Mouse (Mus musculus) heart, adult 8-10 months (tissue): ENCODE measurements around the gene Tbc1d24. TPM values are rescaled to one million over a fixed set of nuclear protein-coding genes. Genes with fewer than 3 reads are reported as not detected.

Experiments
- DNase-seq: peaks from one replicate; pipeline ENCODE4 v3.0.0; 2022; ENCODE audit warnings: low spot score
- total RNA-seq, 4 experiments: library from RNA; stranded (reverse); gene quantifications; 2 replicates each; pipeline ENCODE4 v1.2.4; 2022

Tbc1d24 gene
- total RNA-seq = 10 to 100 TPM; 11.5 to 14.5 (median 12.6) TPM

DNA sequence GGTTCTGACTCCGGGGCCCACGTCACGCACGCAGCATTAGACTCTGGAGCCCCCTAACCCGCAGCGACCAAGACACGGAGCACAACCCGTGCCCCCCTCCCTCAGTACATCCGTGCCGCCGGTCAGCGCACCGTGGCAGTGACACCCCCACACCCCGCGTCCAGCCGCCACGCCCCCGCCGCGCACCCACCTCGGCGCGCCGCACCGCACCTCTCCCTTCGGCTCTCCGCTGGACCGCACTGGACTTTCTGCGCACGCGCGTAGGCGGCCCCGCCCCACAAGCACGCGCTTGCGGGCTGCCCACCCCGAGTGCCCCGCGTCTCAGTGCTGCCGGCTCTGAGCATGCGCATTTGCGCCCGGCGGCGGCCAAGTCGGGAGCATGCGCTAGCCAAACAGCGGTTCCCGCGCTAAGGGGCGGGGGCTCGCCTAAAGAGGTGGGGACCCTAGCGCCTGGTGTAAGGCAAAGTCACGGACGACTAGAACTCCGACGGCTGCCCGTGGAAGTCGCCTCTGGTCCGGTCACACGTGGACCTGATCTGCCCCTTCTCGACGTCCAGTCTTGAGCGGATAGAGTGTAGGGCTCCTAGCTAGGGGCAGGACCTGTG, at the start of gene Tbc1d24:
TSS of gene Tbc1d24 (minus strand) at position 279 of the 605 bp plus-strand sequence.
- DNase-seq = peak; percentile 89

DNA sequence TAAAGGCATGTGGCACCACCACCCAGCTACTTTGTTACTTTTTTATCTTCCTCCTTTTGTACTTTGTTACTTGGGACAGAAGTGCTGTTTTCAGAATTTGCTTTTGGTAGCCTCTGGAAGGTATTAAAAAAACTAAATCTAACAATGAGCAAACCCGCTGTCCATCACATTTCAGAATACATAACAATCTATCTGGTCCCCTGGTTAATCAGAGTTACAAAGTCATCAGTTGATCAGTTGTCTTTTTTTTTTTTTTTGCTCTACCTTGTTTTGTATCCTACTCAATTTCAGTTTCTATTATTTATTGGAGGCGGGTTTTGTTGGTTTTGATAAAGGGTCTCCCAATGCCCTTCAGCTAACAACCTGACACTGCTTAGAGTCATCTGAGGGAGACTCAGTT, 47.0 kb upstream of the Tbc1d24 start:
- no peak for DNase-seq

- peak; percentile 98 for DNase-seq
Observed at GRCm38 (mm10) chr17:24251320-24252069, 46.1 kb upstream of the Tbc1d24 start, which contains the start of gene Ccnf. Ccnf (minus strand) TSS chr17:24251484.

DNA sequence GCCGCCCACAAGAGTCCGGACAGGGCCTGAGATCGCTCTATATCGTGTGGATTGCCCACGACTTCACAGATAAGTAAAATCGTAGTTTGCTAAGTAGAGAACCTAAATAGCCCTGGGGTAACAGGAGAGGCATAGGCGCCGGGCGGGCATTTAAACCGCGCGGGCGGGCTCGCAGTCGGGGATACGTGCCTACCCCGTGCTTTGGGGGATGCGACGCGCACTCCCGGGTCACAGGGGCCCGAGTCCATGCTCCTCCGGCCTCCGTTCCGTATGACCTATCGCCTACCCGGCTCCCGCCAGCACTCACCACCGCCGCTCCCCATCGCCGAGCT, 45.6 kb upstream of the Tbc1d24 start:
- DNase-seq = no peak

- DNase-seq = no peak
Observed at GRCm38 (mm10) chr17:24248641-24249040, 43.3 kb upstream of the Tbc1d24 start.

GRCm38 (mm10) chr17:24244061-24244460, 38.7 kb upstream of the Tbc1d24 start:
- no peak for DNase-seq

- no peak for DNase-seq
Observed at GRCm38 (mm10) chr17:24243311-24243969, 38.1 kb upstream of the Tbc1d24 start.

DNA sequence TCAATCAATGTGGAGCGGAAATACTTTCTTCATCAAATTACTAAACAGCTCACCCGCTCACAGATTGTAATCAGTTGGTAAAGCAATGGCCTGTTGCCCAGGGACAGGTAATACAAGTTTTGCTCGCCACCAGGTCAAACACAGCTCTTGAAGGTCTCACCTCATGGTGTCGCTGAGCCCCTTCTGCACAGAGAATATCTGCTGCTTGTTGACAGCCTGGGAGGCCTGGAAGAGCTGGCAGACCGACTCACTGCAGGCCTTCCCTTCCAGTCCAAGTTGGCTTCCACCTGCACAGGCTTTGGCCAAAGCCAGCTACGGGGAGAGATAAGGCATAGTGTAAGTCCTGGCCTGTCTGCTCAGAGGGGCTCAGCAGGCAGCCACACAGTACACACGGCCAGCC, 31.6 kb upstream of the Tbc1d24 start:
- DNase-seq = peak; percentile 23

GRCm38 (mm10) chr17:24236479-24236878, 31.1 kb upstream of the Tbc1d24 start:
- DNase-seq = no peak

DNA sequence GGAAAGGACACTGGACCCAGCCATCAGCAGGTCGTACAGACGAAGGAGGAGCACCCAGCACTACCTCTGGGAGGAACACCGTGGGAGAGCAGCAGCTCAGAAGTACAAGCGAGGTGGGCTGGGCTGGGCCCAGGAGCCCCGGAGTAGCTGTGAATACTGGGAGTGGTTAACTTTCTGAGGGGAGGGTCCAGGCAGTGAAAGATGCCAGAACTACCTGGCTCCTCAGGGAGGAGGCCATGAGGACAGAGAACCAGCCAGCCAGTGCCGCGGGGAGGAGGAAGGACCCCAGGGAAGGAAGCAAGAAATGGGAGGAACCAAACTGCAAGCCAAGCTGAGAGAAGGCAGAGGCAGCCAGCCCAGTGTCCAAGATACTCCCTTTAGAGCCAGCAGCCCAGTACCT, 22.6 kb upstream of the Tbc1d24 start:
- DNase-seq = no peak

- no peak for DNase-seq
Observed at GRCm38 (mm10) chr17:24226721-24227120, 21.4 kb upstream of the Tbc1d24 start.

GRCm38 (mm10) chr17:24225851-24226250, 20.5 kb upstream of the Tbc1d24 start:
- DNase-seq = no peak

DNA sequence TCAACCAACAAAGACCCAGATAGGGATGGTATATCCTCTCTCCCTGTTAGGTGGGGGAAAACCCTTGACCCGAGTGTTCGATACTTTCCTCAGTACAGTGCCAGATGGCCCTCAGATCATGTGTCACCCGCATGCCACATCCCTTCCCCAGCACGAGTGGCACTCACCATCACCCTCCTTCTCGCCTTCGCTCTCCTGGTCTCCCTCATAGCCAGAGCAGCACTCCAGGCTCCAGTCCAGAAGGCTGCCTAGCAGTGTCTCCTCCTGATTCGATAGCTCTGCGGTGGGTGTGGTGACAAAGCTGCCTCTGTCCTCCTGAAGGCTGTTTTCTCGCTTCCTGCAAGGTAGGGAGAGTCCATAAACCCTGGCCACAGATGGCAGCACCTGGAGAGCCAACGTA, 19.4 kb upstream of the Tbc1d24 start:
- DNase-seq = no peak

- DNase-seq = no peak
Observed at GRCm38 (mm10) chr17:24223513-24223912, 18.2 kb upstream of the Tbc1d24 start.

DNA sequence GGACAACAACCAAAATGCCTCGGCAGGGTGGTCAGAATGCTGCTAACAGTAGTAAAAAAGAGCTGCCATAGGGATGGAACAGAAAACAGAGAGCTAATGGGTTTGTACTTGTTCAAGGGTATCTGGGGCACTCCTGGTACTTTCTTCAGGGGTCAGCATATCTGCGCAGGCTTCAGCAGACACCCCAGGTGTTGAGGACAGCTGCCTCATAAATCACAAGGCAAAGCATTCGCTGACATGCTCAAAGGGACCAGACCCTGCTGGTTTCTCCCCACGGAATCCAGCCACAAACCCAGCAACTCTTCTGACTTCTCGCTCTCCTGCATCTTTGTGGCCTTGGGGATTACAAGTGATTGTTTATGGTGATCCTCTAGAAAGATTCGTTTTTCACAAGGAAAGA, 17.3 kb upstream of the Tbc1d24 start:
- DNase-seq = no peak

- DNase-seq = peak; percentile 96
Observed at GRCm38 (mm10) chr17:24220435-24221411, 15.4 kb upstream of the Tbc1d24 start, which contains the start of gene Tedc2. Tedc2 (minus strand) TSS chr17:24220851.

GRCm38 (mm10) chr17:24216836-24217235, 11.5 kb upstream of the Tbc1d24 start:
- DNase-seq = no peak

DNA sequence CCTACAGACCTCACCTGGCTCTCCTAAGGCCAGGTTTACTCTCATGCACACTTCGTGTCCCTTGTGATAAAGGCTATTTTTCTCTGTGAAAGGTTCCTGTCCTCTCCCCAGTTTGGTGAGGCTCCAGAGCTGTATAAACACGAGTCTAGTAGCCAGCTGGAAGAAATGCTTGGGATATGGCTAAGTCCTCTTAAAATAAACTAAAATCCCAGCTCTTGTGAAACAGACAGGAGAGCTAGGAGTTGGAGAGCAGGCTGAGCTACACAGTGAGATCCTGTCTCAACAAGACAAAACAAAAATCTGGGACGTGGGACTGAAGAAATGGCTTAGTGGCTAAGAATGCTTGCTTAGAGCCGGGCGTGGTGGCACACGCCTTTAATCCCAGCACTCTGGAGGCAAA, 7.8 kb upstream of the Tbc1d24 start:
- DNase-seq = no peak

DNA sequence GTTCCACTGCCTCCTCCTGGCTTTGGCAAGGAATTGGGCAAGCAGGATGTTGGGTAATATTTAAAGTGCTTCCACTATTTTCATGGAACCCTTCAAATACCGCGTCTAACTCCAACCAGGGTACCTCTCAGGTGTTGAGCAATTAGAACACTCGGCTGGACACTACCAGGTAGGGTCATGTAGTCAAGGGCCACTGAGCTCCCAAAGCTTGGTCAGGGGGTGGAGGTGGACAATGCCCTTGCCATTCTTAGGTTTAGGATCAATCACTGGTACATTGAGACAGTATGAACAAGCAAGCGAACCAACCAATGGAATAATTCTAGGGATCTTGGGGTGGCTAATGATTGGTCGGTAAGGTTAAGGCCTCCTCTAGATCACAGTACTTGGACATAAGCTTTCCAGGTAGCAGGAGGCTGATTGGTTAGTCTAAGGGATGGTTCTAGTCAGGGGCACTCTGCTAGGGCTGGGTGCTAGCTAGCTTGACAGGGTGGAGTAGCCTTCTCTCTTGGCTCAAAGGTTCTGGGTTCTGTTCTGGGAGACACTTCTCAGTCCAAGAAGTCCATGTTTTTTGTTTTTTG, 7.2 kb upstream of the Tbc1d24 start:
- DNase-seq = no peak

GRCm38 (mm10) chr17:24211631-24212440, 6.5 kb upstream of the Tbc1d24 start:
- DNase-seq = no peak
